Mouse (Mus musculus) neural tube, embryonic 13.5 days (tissue): ENCODE data around the gene Mphosph6. TPM values are rescaled to one million over a fixed set of nuclear protein-coding genes. Genes with fewer than 3 reads are reported as not detected.

Experiments
- ATAC-seq: fragments of 200-750 bp; cut with Nextera tagmentation; 2 replicates; pipeline ENCODE4 v1.8.0; 2017; ENCODE audit warnings: low read depth, mild to moderate bottlenecking, moderate TSS enrichment, moderate library complexity
- H3K27ac ChIP-seq: fragments of 300-500 bp; sonication (generic); replicated peaks from 2 replicates; pipeline ENCODE4 v1.5.1; 2015; ENCODE audit warnings: moderate library complexity, mild to moderate bottlenecking, inconsistent platforms
- H3K27me3 ChIP-seq: fragments of 300-500 bp; sonication (generic); 2 replicates; pipeline ENCODE4 v1.6.1; 2015; ENCODE audit warnings: mild to moderate bottlenecking, inconsistent platforms
- H3K36me3 ChIP-seq: fragments of 300-500 bp; sonication (generic); 2 replicates; pipeline ENCODE4 v1.6.1; 2015; ENCODE audit warnings: mild to moderate bottlenecking, inconsistent platforms
- H3K4me1 ChIP-seq: fragments of 300-500 bp; sonication (generic); replicated peaks from 2 replicates; pipeline ENCODE4 v1.6.1; 2015; ENCODE audit warnings: inconsistent platforms
- H3K4me2 ChIP-seq: fragments of 300-500 bp; sonication (generic); 2 replicates; pipeline ENCODE4 v1.6.1; 2015; ENCODE audit warnings: inconsistent platforms, mild to moderate bottlenecking, moderate library complexity
- H3K4me3 ChIP-seq: fragments of 300-500 bp; sonication (generic); 2 replicates; pipeline ENCODE4 v1.5.1; 2015; ENCODE audit warnings: mild to moderate bottlenecking, inconsistent platforms
- H3K9ac ChIP-seq: fragments of 300-500 bp; sonication (generic); 2 replicates; pipeline ENCODE4 v1.6.1; 2015; ENCODE audit warnings: moderate library complexity, mild to moderate bottlenecking, inconsistent platforms
- H3K9me3 ChIP-seq: fragments of 300-500 bp; sonication (generic); 2 replicates; pipeline ENCODE4 v1.6.1; 2016; ENCODE audit warnings: inconsistent platforms
- WGBS: fragments of 180-500 bp; shearing (Covaris S2); methylation state at CpG from one replicate; pipeline ENCODE4 v1.1.7; 2015; 5-methylcytosine and 5-hydroxymethylcytosine counted together
- polyA plus RNA-seq: library from polyadenylated mRNA; unstranded; fragments of >200 nt; fragmentation: Nextera tagmentation; extraction: Ambion mirVana; gene quantifications from 2 replicates; pipeline ENCODE4 v1.2.1, GENCODE M21; 2015

Mphosph6 gene
- polyA plus RNA-seq = 43.5 and 49.4 TPM in 2 replicates

DNA sequence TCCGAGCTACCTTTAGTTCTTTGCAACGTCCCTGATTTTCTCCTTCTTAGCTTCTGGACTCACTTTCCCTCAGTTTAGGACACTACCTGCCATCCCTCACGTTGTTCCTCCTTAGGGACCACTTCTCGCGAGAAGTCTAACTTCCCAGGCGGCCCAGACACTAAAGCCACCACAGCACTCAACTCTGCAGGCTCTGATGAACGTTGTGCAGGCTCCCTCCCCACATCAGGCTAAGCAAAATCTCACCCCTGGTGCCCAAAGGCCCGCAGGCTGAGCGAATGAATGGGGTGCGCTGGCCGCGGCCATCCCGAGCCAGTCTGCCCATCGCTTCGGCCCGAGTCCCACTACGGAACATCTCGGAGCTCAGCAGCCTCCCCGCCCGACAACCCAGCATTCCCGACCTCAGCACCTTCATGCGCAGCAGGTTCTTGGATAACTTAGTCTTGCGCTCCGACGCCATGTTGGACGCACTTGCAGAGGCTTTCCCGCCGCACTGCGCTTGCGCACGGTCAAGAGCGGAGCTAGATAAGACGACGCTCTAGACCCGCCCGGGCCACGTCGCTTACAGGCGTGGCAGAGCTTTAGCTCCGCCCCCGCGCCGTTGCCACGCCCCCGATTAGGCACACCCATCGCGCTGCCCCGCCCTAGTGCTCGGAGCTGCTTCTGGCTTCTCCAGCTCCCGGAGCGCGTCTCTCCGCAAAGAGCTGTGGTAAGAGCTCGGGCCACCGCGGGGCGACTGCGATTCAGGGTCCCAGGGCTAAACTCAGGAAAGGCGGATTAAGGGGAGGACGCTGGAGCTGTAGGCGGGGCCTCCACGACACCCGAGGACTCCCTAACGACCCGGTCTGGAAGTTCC lies at the start of gene Mphosph6:
TSS of gene Mphosph6 (minus strand) at position 501 of the 856 bp plus-strand sequence.
- ATAC-seq = peak; percentile 99
- Histone ChIP-seq H3K4me3 (peak within 1 kb of the TSS; percentile 79), H3K36me3 (peaks cover 24% of the 10 kb centered on the region), H3K4me2 (peak within 1 kb of the TSS; percentile 72), H3K4me1 (peaks cover 30% of the 10 kb centered on the region), H3K27me3 (no peaks in the 10 kb centered on the region), H3K9me3 (no peaks in the 10 kb centered on the region), H3K9ac (peak within 1 kb of the TSS; percentile 82), H3K27ac (peak within 1 kb of the TSS; percentile 86)
- under 1% methylated on average over 65 of the region's 65 CpGs for WGBS

DNA sequence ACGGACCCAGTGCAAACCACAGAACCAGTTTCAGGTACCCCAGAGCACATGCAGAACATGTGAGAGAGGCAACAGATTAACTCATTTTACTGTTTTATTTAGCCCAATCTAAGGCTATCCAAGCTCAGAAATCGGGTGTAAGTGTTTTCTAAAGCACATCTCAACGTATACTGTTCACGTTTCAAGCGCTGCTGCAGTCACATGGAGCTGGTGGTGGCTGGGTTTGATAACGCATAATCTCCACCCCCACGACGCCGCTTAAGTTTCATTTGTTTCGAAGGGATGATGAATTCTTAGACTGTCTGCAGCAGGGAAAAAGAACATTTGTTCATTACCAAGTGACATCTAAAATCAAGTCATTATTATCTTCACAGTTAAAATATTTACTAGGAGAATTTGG lies 48.7 kb upstream of the Mphosph6 start:
- no peak overlapping the region for H3K27ac ChIP-seq
- H3K4me2 ChIP-seq = no peak overlapping the region
- no peaks in the 10 kb centered on the region for H3K27me3 ChIP-seq
- ATAC-seq = no peak
- WGBS = 80% methylated on average over 10 of the region's 10 CpGs
- no peaks in the 10 kb centered on the region for H3K9me3 ChIP-seq
- H3K36me3 ChIP-seq = no peaks in the 10 kb centered on the region
- no peak overlapping the region for H3K9ac ChIP-seq
- no peak overlapping the region for H3K4me3 ChIP-seq
- H3K4me1 ChIP-seq = no peaks in the 10 kb centered on the region

DNA sequence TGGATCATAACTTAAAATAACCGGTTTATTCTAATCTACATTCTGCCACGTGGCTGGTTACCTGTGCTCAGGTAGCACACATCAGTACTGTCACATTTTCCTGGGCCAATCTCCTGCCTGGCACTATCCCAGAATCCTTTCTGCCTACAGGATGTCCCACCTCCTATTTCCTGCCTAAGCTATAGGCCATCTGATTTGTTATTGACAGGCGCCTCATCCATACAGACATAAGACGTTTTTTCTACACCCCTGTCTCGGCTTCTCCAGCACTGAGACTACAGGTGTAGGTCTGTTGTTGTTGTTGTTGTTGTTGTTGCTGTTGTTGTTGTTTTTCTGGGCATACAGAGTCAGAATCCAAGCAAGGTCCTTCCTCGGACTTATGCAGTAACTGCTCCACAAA lies 46.1 kb upstream of the Mphosph6 start:
- ATAC-seq = no peak
- WGBS = 88% methylated on average over 6 of the region's 6 CpGs
- H3K4me1 ChIP-seq = no peaks in the 10 kb centered on the region
- no peaks in the 10 kb centered on the region for H3K36me3 ChIP-seq
- no peak overlapping the region for H3K27ac ChIP-seq
- no peaks in the 10 kb centered on the region for H3K27me3 ChIP-seq
- H3K4me3 ChIP-seq = no peak overlapping the region
- no peaks in the 10 kb centered on the region for H3K9me3 ChIP-seq
- H3K4me2 ChIP-seq = no peak overlapping the region
- no peak overlapping the region for H3K9ac ChIP-seq

DNA sequence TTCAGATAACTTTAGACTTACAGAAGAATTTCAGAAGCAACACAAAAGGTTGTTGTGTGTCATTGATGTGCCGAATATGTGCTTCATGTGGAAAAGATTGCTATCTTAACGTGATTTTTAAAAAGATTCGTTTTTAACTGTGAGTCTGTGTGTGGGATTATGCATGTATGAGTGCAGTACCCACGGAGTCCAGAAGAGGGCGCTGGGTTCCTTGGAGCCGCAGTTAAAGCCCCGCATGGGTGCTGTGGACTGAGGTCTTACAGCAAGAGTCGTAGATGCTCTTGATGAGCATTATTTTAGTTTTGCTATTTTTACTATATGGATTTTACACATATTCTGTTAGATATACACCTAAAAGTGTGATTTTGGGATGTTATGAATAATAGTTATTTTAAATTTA lies 42.0 kb upstream of the Mphosph6 start:
- no peaks in the 10 kb centered on the region for H3K9me3 ChIP-seq
- no peak overlapping the region for H3K4me2 ChIP-seq
- H3K4me1 ChIP-seq = 0 out of 2 replicates have a peak, but pooled peaks cover 2% of the 10 kb centered on the region
- 88% methylated on average over 8 of the region's 8 CpGs for WGBS
- no peaks in the 10 kb centered on the region for H3K27me3 ChIP-seq
- no peak overlapping the region for H3K27ac ChIP-seq
- H3K4me3 ChIP-seq = no peak overlapping the region
- H3K9ac ChIP-seq = no peak overlapping the region
- ATAC-seq = no peak
- no peaks in the 10 kb centered on the region for H3K36me3 ChIP-seq

DNA sequence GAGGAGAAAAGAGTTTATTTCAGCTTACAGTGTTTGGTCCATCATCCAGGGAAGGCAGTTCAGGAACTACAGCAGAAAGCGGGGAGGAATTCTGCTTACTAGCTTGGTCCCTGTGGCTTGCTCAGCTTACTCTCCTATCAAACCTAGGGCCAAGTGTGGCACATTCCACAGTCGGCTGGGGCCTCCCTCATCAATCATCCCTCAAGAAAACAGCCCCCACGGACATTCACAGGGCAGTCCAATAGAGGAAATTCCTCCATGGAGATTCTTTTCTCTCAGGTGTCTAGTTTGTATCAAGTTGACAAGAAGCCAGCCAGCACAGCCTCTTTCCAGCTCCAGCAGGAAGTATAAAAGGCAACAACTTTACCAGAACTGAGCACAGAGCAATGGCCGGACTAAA lies 11.8 kb upstream of the Mphosph6 start:
- Histone ChIP-seq H3K4me2 (no peak overlapping the region), H3K4me1 (no peaks in the 10 kb centered on the region), H3K4me3 (no peak overlapping the region), H3K27me3 (no peaks in the 10 kb centered on the region), H3K27ac (no peak overlapping the region), H3K36me3 (no peaks in the 10 kb centered on the region), H3K9ac (no peak overlapping the region), H3K9me3 (no peaks in the 10 kb centered on the region)
- no peak for ATAC-seq
- WGBS = 52% methylated on average over 4 of the region's 4 CpGs

DNA sequence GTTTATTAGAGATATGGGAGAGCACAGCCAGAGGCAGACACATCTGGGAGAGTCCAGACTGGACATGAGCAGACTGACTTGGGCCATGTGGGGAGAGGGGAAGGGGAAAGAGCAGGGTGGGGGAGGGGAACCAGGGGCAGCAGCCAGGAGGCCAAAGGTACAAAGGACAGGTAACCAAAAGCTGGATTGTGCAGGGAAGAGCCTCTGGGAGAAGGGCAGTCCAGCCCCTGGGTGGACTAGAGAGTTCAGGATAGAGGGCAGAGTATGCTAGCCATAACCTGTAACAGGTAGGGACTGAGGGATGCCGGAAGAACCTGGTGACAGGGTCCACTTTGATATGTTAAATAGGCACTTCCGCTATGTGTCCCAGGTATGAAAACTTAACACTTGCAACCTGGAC lies 8.9 kb upstream of the Mphosph6 start:
- WGBS = 98% methylated on average over 2 of the region's 2 CpGs
- no peaks in the 10 kb centered on the region for H3K27me3 ChIP-seq
- ATAC-seq = no peak
- H3K4me1 ChIP-seq = no peaks in the 10 kb centered on the region
- no peak overlapping the region for H3K9ac ChIP-seq
- H3K27ac ChIP-seq = no peak overlapping the region
- no peaks in the 10 kb centered on the region for H3K9me3 ChIP-seq
- H3K4me2 ChIP-seq = no peak overlapping the region
- H3K4me3 ChIP-seq = no peak overlapping the region
- no peaks in the 10 kb centered on the region for H3K36me3 ChIP-seq

DNA sequence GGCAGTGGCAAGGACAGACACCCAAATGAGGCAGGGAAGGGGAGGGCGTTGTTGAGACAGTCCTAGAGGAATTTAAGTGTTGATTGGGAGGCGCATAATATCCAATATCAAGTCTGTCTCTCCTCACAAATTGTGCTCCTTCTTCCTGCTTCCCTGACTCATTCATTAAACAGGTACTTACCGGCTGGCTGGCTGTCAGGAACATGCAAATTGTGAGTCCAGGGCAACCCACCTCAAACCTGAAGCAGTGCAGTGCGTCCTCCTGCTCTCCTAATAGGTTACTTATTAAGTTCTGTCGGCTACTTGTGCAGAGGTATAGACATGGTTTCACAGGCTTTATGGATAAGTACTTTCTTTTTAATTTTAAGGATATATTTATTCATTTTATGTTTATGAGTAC lies 3.7 kb upstream of the Mphosph6 start:
- H3K27ac ChIP-seq = no peak overlapping the region
- H3K4me1 ChIP-seq = peaks cover 17% of the 10 kb centered on the region
- H3K9ac ChIP-seq = no peak overlapping the region
- H3K4me2 ChIP-seq = no peak overlapping the region
- no peak overlapping the region for H3K4me3 ChIP-seq
- no peaks in the 10 kb centered on the region for H3K27me3 ChIP-seq
- WGBS = 63% methylated on average over 5 of the region's 5 CpGs
- H3K36me3 ChIP-seq = no peaks in the 10 kb centered on the region
- ATAC-seq = no peak
- H3K9me3 ChIP-seq = no peaks in the 10 kb centered on the region

DNA sequence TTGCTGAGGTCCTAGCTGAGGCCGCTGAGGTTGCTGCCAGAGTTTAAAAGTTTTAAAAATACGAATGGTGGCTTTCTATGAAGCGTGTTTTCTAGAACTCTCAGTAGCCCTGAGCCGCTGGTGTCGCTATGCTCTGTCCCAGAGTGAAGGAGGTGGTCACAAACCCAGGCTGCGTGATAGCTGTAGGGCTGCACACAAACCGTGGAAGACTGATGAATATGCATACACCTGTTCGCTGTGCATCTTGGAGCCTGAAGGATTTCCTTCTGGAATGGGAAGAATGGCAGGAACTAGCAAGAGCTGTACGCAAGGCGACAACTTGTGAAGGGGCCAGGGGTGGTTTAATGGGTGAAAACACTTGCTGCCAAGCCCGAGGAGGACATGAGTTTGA lies 551 bp upstream of the Mphosph6 start:
- Histone ChIP-seq H3K9ac (peak overlapping the region; percentile 82), H3K9me3 (no peaks in the 10 kb centered on the region), H3K4me3 (peak overlapping the region; percentile 79), H3K4me1 (peaks cover 30% of the 10 kb centered on the region), H3K27me3 (no peaks in the 10 kb centered on the region), H3K4me2 (peak overlapping the region; percentile 72), H3K36me3 (peaks cover 20% of the 10 kb centered on the region), H3K27ac (0 out of 2 replicates have a peak overlapping the region, but pooled peaks have one; percentile 35)
- ATAC-seq = peak; percentile 77
- 3% methylated on average over 11 of the region's 11 CpGs for WGBS

DNA sequence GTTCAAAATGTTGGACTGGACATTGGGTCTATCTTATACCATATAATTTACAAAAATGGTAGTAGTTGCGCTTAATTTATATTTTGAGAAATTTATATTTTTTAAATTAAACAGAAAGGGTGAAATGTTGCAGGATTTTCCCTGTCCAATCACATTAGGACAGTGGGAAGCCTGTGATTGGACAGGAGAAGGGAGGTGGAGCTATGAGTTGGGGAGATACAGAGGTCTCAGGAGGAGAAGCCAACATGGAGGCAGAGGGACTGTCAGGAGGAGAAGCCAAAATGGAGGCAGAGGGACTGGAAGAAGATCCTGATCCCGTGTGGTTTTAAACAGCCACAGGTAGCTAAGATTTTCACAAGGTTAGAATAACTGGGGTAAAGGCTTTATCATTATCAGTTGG lies 3.7 kb downstream of the Mphosph6 start:
- Histone ChIP-seq H3K36me3 (peaks cover 36% of the 10 kb centered on the region), H3K27ac (no peak overlapping the region), H3K9ac (no peak overlapping the region), H3K4me1 (peaks cover 46% of the 10 kb centered on the region), H3K9me3 (no peaks in the 10 kb centered on the region), H3K4me3 (no peak overlapping the region), H3K27me3 (no peaks in the 10 kb centered on the region), H3K4me2 (no peak overlapping the region)
- 96% methylated on average over 2 of the region's 2 CpGs for WGBS
- ATAC-seq = no peak

DNA sequence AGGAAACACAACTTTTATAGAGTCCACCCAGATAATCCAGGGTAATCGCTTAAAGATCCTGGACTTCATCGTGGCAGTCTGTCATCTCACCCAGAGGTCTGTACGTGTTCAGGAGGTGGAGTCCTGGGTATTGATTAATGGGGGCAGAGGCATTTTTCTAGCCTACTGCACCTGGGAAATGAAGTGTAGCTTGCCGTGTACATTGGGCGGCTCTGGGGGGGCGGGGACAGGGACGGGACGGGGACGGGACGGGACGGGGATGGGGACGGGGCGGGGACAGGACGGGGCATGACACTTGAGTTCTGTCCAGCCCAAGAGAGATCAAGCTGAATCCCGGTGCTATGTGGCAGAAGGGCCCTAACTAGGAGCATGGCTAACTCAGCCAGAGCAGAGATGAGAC lies 5.3 kb downstream of the Mphosph6 start:
- H3K9ac ChIP-seq = no peak overlapping the region
- H3K4me3 ChIP-seq = no peak overlapping the region
- peaks cover 51% of the 10 kb centered on the region for H3K36me3 ChIP-seq
- no peak overlapping the region for H3K27ac ChIP-seq
- H3K4me2 ChIP-seq = no peak overlapping the region
- H3K27me3 ChIP-seq = no peaks in the 10 kb centered on the region
- 92% methylated on average over 15 of the region's 15 CpGs for whole genome bisulfite sequencing
- H3K9me3 ChIP-seq = no peaks in the 10 kb centered on the region
- no peak for ATAC-seq
- peaks cover 38% of the 10 kb centered on the region for H3K4me1 ChIP-seq

DNA sequence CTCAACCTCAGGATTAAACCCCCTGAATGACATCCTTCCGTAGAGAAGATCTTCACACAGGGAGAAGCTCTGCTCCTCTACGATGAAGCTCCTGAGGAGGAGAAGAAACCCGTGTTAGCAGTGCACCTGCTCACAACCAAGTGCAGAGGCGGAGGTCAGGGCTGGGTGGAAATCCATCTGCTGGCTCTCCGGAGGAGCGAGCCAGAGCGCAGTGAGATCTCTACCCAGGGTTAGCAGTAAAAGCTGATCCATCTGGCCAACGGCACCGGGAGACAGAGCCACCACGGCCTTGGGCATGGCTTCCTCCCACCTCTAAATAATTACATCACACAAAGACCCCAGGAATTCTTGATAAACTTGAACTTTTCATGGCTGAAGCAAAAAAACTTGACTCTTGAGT lies 7.2 kb downstream of the Mphosph6 start:
- Histone ChIP-seq H3K27me3 (no peaks in the 10 kb centered on the region), H3K27ac (peak overlapping the region; percentile 18), H3K4me3 (no peak overlapping the region), H3K36me3 (peaks cover 69% of the 10 kb centered on the region), H3K4me2 (no peak overlapping the region), H3K9ac (no peak overlapping the region), H3K9me3 (no peaks in the 10 kb centered on the region), H3K4me1 (peaks cover 20% of the 10 kb centered on the region)
- ATAC-seq = no peak
- 81% methylated on average over 10 of the region's 10 CpGs for WGBS

DNA sequence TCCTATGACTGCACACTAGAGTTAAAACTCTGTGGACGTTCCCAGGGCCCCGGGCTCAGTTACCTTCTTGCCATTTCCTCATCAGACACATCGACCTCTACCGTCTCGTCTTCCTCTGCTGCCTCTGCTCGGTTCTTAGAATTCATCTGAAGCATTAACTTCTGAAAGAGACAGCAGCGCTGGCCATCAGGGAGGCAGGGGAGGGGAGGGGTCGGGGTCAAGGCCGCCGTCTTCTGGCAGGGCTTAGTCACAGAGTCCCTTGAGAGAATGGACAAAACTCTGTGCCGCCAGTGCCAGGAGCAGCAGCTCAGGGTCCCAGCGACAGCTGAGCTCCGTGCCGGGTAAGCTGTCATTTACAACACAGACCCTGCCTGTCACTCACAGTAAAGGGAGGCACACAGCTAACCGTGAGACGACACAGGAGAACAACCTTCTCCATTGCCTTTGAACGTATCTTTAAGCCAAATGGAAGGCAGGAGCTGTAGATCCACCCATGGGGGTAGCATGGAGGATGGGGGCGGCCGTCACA lies 9.1 kb downstream of the Mphosph6 start:
- WGBS = 79% methylated on average over 19 of the region's 19 CpGs
- no peak overlapping the region for H3K4me2 ChIP-seq
- peaks cover 72% of the 10 kb centered on the region for H3K36me3 ChIP-seq
- no peak for ATAC-seq
- no peak overlapping the region for H3K9ac ChIP-seq
- H3K4me3 ChIP-seq = no peak overlapping the region
- no peaks in the 10 kb centered on the region for H3K9me3 ChIP-seq
- H3K4me1 ChIP-seq = peaks cover 16% of the 10 kb centered on the region
- H3K27ac ChIP-seq = no peak overlapping the region
- H3K27me3 ChIP-seq = no peaks in the 10 kb centered on the region
